Mouse (Mus musculus): ENCODE results near the gene Dok3.

- no peak for TF ChIP-seq CTCF (IDR thresholded peaks at IDR 0.05; ENCODE audit: borderline replicate concordance, extremely low read depth, insufficient read depth, insufficient read length)
- TF ChIP-seq POLR2A (IDR thresholded peaks at IDR 0.05; ENCODE audit: borderline replicate concordance, extremely low read depth, insufficient read depth, insufficient read length, poor library complexity, severe bottlenecking), result no peak
These were observed 37.9 kb upstream of the Dok3 start for GRCm38 (mm10) chr13:55567001-55567400.

Data from brain, embryonic 14.5 days (tissue).